16 mouse cellular contexts compared by ENCODE assay signal in genomic region chr2:60449732-60450131, GRCm38 (mm10).
A peak's percentile ranks its signal among the peaks of the same experiment; 100 is the strongest.
DNase-seq lines count a peak whose midpoint lies in the region; ATAC-seq and TF ChIP-seq lines count a peak whose summit lies in the region.
"Had no signal": no experiment of that assay in that cellular context is flagged by ENCODE, and none has a peak within 500 bp of the region (broad histone marks: within the 10 kb centered on the region; RNA-seq: fewer than 3 reads in every experiment).

No protein-coding gene starts in this region.

- no peaks in the 10 kb centered on the region for H3K4me1 ChIP-seq in MEL (ENCODE audit: control insufficient read depth in 1 of 2, insufficient read depth in 2 of 2, low read length in 2 of 2)
- H3K4me1 ChIP-seq in liver, embryonic 11.5 days (replicated peaks; ENCODE audit: control insufficient read depth, insufficient read depth, low read length), result no peaks in the 10 kb centered on the region
- H3K4me1 ChIP-seq: heart, embryonic 12.5 days; limb, embryonic 10.5 days; midbrain, embryonic 13.5 days; neural tube, embryonic 12.5 days had no signal

- no peak for TF ChIP-seq RAD21 in MEL (IDR thresholded peaks at IDR 0.05; ENCODE audit: low read depth, low read length)

- H3K4me2 ChIP-seq in liver, embryonic 11.5 days, result no peak overlapping the region
- H3K4me2 ChIP-seq: heart, embryonic 12.5 days; midbrain, embryonic 13.5 days; neural tube, embryonic 12.5 days had no signal

- no peak overlapping the region for H3K4me3 ChIP-seq in MEL (ENCODE audit: control insufficient read depth in 1 of 2, insufficient read depth in 1 of 2, low read depth in 2 of 2, low read length in 2 of 2)
- no peak overlapping the region for H3K4me3 ChIP-seq in liver, embryonic 11.5 days (ENCODE audit: low read depth, low read length)
- H3K4me3 ChIP-seq: heart, embryonic 12.5 days; limb, embryonic 10.5 days; midbrain, embryonic 13.5 days; neural tube, embryonic 12.5 days had no signal

- TF ChIP-seq EP300 in MEL (IDR thresholded peaks at IDR 0.05; ENCODE audit: low read depth in 1 of 2, low read length in 2 of 2), result no peak

- peak; percentile 71 for DNase-seq in heart, adult 11 months
- DNase-seq in heart, adult 9 months (ENCODE audit: low spot score in 2 of 2), result no peak
- DNase-seq in MEL (ENCODE audit: low read depth, low spot score), result peak; percentile 7
- DNase-seq in brain, embryonic 14.5 days (ENCODE audit: low read depth), result peak; percentile 69
- DNase-seq in frontal cortex, postnatal 14 days (ENCODE audit: low spot score in 2 of 2), result no peak
- DNase-seq in liver, embryonic 11.5 days (ENCODE audit: low spot score), result no peak
- DNase-seq: adrenal gland, adult 2 months; kidney, postnatal 25 days had no signal

- H3K27me3 ChIP-seq in MEL (ENCODE audit: control insufficient read depth in 1 of 2, insufficient read depth in 2 of 2, low read length in 2 of 2), result no peaks in the 10 kb centered on the region; a peak in 1 of 4 replicates
- H3K27me3 ChIP-seq in liver, embryonic 11.5 days (replicated peaks; ENCODE audit: control insufficient read depth, insufficient read depth, low read length), result no peaks in the 10 kb centered on the region
- H3K27me3 ChIP-seq: heart, embryonic 12.5 days; midbrain, embryonic 13.5 days; neural tube, embryonic 12.5 days; Patski had no signal

- H3K79me2 ChIP-seq in MEL (ENCODE audit: control insufficient read depth, insufficient read depth, low read length, poor library complexity), result no peaks in the 10 kb centered on the region

- no peaks in the 10 kb centered on the region for H3K36me3 ChIP-seq in MEL (ENCODE audit: control insufficient read depth in 1 of 2, insufficient read depth in 2 of 2, low read length in 2 of 2)
- H3K36me3 ChIP-seq in liver, embryonic 11.5 days (ENCODE audit: control insufficient read depth, insufficient read depth, low read length), result no peaks in the 10 kb centered on the region
- H3K36me3 ChIP-seq: heart, embryonic 12.5 days; limb, embryonic 10.5 days; midbrain, embryonic 13.5 days; neural tube, embryonic 12.5 days had no signal

- no peaks in the 10 kb centered on the region for H3K9me3 ChIP-seq in MEL (replicated peaks; ENCODE audit: insufficient read depth, low read length)
- H3K9me3 ChIP-seq in liver, embryonic 11.5 days (ENCODE audit: control insufficient read depth, low read length), result no peaks in the 10 kb centered on the region
- H3K9me3 ChIP-seq: heart, embryonic 12.5 days; limb, embryonic 10.5 days; midbrain, embryonic 13.5 days; neural tube, embryonic 12.5 days had no signal

- 50% methylated on average over 6 of the region's 6 CpGs for WGBS in liver, embryonic 11.5 days

- no peak overlapping the region for H3K27ac ChIP-seq in MEL (ENCODE audit: control insufficient read depth, low read depth, low read length)
- no peak overlapping the region for H3K27ac ChIP-seq in liver, embryonic 11.5 days (ENCODE audit: low read depth, low read length)
- H3K27ac ChIP-seq: limb, embryonic 10.5 days; liver, embryonic 14.5 days; midbrain, embryonic 13.5 days; neural tube, embryonic 12.5 days had no signal

- no peak for TF ChIP-seq POLR2A in MEL (IDR thresholded peaks at IDR 0.05; ENCODE audit: control insufficient read depth in 1 of 2, insufficient read depth in 1 of 2, low read depth in 1 of 2, low read length in 2 of 2, poor library complexity in 1 of 2)
- no peak for TF ChIP-seq POLR2A in brain, embryonic 14.5 days (IDR thresholded peaks at IDR 0.05; ENCODE audit: borderline replicate concordance, extremely low read depth, insufficient read depth, insufficient read length, poor library complexity, severe bottlenecking)

- no peak overlapping the region for H3K9ac ChIP-seq in MEL (ENCODE audit: control insufficient read depth, low read depth, low read length, poor library complexity, severe bottlenecking)
- H3K9ac ChIP-seq in liver, embryonic 11.5 days (ENCODE audit: low read depth, low read length), result no peak overlapping the region
- H3K9ac ChIP-seq: heart, embryonic 12.5 days; liver, embryonic 14.5 days; midbrain, embryonic 13.5 days; neural tube, embryonic 12.5 days had no signal

- TF ChIP-seq CTCF in MEL (IDR thresholded peaks at IDR 0.05 in 2 of 3, conservative IDR thresholded peaks at IDR 0.05 in 1 of 3; ENCODE audit: control insufficient read depth in 1 of 3, insufficient read depth in 1 of 3, low read depth in 2 of 3, low read length in 3 of 3, poor library complexity in 1 of 3, severe bottlenecking in 1 of 3), result no peak
- TF ChIP-seq CTCF in brain, embryonic 14.5 days (IDR thresholded peaks at IDR 0.05; ENCODE audit: borderline replicate concordance, extremely low read depth, insufficient read depth, insufficient read length), result no peak

- peak; percentile 59; the same call in 1 of the 2 replicates for ATAC-seq in megakaryocyte-erythroid progenitor cell, adult 5-6 weeks (replicated peaks; ENCODE audit: low FRiP score, low TSS enrichment, poor library complexity, severe bottlenecking)
- no peak for ATAC-seq in liver, embryonic 11.5 days (replicated peaks; ENCODE audit: low FRiP score)
- ATAC-seq: intestine, postnatal 0 days; midbrain, embryonic 13.5 days; Patski had no signal

TF ChIP-seq in MEL, 35 proteins besides CTCF, POLR2A, EP300 and RAD21:
- TF ChIP-seq SMC3 (IDR thresholded peaks at IDR 0.05; ENCODE audit: low read depth, low read length) (no peak), TBP (IDR thresholded peaks at IDR 0.05; ENCODE audit: low read depth, low read length) (no peak), ZC3H11A (IDR thresholded peaks at IDR 0.05; ENCODE audit: low read depth, low read length) (no peak), UBTF (IDR thresholded peaks at IDR 0.05; ENCODE audit: borderline replicate concordance, insufficient read depth, low read depth, low read length) (no peak), RCOR1 (IDR thresholded peaks at IDR 0.05; ENCODE audit: low read depth, low read length) (no peak), SIN3A (IDR thresholded peaks at IDR 0.05; ENCODE audit: low read length) (no peak)

Comparison
In these comparisons a context has a peak if more than half of its experiments do, and no peak if none do; other contexts are left out.
1. DNase-seq: peak in heart, adult 11 months (single experiment), MEL (single experiment) and brain, embryonic 14.5 days (single experiment); none in heart, adult 9 months (0 of 2), frontal cortex, postnatal 14 days (0 of 2) and liver, embryonic 11.5 days (single experiment).